Mouse (Mus musculus) forebrain, embryonic 14.5 days (tissue): ENCODE measurements around the gene Zfp326. TPM values are rescaled to one million over a fixed set of nuclear protein-coding genes. Genes with fewer than 3 reads are reported as not detected.

Source experiments
- ATAC-seq: fragments of 200-750 bp; cut with Nextera tagmentation; 2 replicates; pipeline ENCODE4 v1.8.0; 2017; ENCODE audit warnings: mild to moderate bottlenecking, moderate library complexity
- DNase-seq: peaks from one replicate; pipeline ENCODE4 v3.0.0-alpha.2; 2015; ENCODE audit warnings: low spot score
- H3K27ac ChIP-seq: fragments of 300-500 bp; sonication (generic); 2 replicates; pipeline ENCODE4 v1.5.1; 2014; ENCODE audit warnings: low read depth, mild to moderate bottlenecking, control low read depth, low read length, moderate library complexity
- H3K27me3 ChIP-seq: fragments of 300-500 bp; sonication (generic); replicated peaks from 2 replicates; pipeline ENCODE4 v1.6.1; 2014; ENCODE audit warnings: low read length, control low read depth, mixed read lengths; ENCODE audit not compliant: control insufficient read depth, insufficient read depth
- H3K36me3 ChIP-seq: fragments of 300-500 bp; sonication (generic); 2 replicates; pipeline ENCODE4 v1.6.1; 2014; ENCODE audit warnings: low read length, control low read depth; ENCODE audit not compliant: control insufficient read depth, insufficient read depth
- H3K4me1 ChIP-seq: fragments of 300-500 bp; sonication (generic); 2 replicates; pipeline ENCODE4 v1.6.1; 2014; ENCODE audit warnings: antibody characterized with exemption, low read length, control low read depth; ENCODE audit not compliant: control insufficient read depth, insufficient read depth
- H3K4me2 ChIP-seq: fragments of 300-500 bp; sonication (generic); 2 replicates; pipeline ENCODE4 v1.6.1; 2014; ENCODE audit warnings: mild to moderate bottlenecking, control low read depth, low read length
- H3K4me3 ChIP-seq: fragments of 300-500 bp; sonication (generic); 2 replicates; pipeline ENCODE4 v1.5.1; 2014; ENCODE audit warnings: low read depth, low read length, control low read depth
- H3K9ac ChIP-seq: fragments of 300-500 bp; sonication (generic); 2 replicates; pipeline ENCODE4 v1.6.1; 2014; ENCODE audit warnings: mild to moderate bottlenecking, low read length, control low read depth, moderate library complexity
- H3K9me3 ChIP-seq: fragments of 300-500 bp; sonication (generic); replicated peaks from 2 replicates; pipeline ENCODE4 v1.6.1; 2016; ENCODE audit warnings: low read length, control low read depth, mixed read lengths; ENCODE audit not compliant: control insufficient read depth
- WGBS: fragments of 180-500 bp; shearing (Covaris S2); extraction: QIAGEN DNeasy Blood & Tissue Kit; methylation state at CpG from one replicate; pipeline ENCODE4 v1.1.7; 2014; 5-methylcytosine and 5-hydroxymethylcytosine counted together
- polyA plus RNA-seq: library from polyadenylated mRNA; unstranded; fragments of >200 nt; fragmentation: Nextera tagmentation; extraction: Ambion mirVana; gene quantifications from 2 replicates; pipeline ENCODE4 v1.2.1, GENCODE M21; 2014

Gene Zfp326
- polyA plus RNA-seq, 1 experiment from 2014 or later: 29.6 TPM

GRCm38 (mm10) chr5:105844044-105844753 is 32.2 kb upstream of the Zfp326 start:
- WGBS: 89% methylated on average over 10 of the region's 10 CpGs

GRCm38 (mm10) chr5:105845041-105845440 is 31.3 kb upstream of the Zfp326 start:
- WGBS: 88% methylated on average over 2 of the region's 2 CpGs
- Histone ChIP-seq H3K27ac (no peak overlapping the region), H3K9me3 (no peaks in the 10 kb centered on the region), H3K27me3 (no peaks in the 10 kb centered on the region), H3K4me2 (no peak overlapping the region), H3K36me3 (no peaks in the 10 kb centered on the region), H3K9ac (no peak overlapping the region), H3K4me3 (no peak overlapping the region), H3K4me1 (peaks cover 7% of the 10 kb centered on the region)
- no peak for ATAC-seq
- DNase-seq: no peak

More at GRCm38 (mm10) chr5:105844044-105844753, 32.2 kb upstream of the Zfp326 start:
- ATAC-seq (no peak), DNase-seq (no peak)
- Histone ChIP-seq H3K4me1 (peaks cover under 1% of the 10 kb centered on the region), H3K36me3 (no peaks in the 10 kb centered on the region), H3K4me2 (no peak overlapping the region), H3K9me3 (no peaks in the 10 kb centered on the region), H3K4me3 (no peak overlapping the region), H3K27me3 (no peaks in the 10 kb centered on the region), H3K27ac (no peak overlapping the region), H3K9ac (no peak overlapping the region)

DNA sequence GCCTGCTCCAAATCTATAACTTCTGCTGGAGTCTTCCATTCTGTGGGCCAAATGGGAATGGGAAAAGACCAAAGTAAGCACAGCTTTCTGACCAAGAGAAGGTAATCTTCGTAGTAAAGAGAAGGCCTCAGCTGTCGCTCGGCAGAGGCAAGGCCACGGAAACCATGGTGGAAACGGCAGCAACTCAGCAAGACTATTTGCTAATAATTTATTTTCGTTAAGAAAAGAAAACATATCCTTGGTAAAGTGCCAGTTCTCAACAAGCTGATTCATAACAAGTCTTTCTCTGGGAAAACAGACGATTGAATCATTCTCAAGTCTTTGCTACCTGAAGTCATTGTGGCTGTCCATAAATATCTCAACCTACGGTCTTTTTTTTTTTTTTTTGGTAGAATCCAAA is 28.6 kb upstream of the Zfp326 start:
- H3K4me1 ChIP-seq: peaks cover 7% of the 10 kb centered on the region
- ATAC-seq: no peak
- H3K36me3 ChIP-seq: no peaks in the 10 kb centered on the region
- H3K4me2 ChIP-seq: no peak overlapping the region
- H3K4me3 ChIP-seq: no peak overlapping the region
- H3K9me3 ChIP-seq: no peaks in the 10 kb centered on the region
- H3K9ac ChIP-seq: no peak overlapping the region
- H3K27ac ChIP-seq: no peak overlapping the region
- DNase-seq: no peak
- H3K27me3 ChIP-seq: no peaks in the 10 kb centered on the region
- WGBS: 91% methylated on average over 8 of the region's 8 CpGs

DNA sequence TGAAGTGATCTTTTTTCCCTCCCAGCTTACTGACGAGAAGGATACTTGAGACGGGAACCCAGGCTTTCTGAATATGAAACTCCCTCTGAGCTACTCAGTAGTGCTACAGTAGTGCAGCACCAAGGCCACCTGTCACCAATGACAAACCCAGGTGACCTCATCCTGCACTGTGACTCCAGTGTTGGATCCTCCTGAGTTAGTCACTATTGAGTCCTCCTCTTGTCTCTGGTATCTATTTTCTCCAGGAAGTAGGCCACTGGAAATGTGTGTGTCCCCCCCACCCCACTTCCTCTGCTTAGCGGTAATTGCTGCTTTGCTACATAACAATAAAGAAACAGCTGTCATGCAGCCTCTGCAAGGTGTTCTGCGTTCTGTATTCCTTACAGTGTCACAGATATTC is 27.1 kb upstream of the Zfp326 start:
- H3K9ac ChIP-seq: no peak overlapping the region
- 87% methylated on average over 4 of the region's 4 CpGs for WGBS
- H3K4me2 ChIP-seq: no peak overlapping the region
- H3K36me3 ChIP-seq: no peaks in the 10 kb centered on the region
- DNase-seq (no peak), ATAC-seq (no peak)
- no peak overlapping the region for H3K27ac ChIP-seq
- no peak overlapping the region for H3K4me3 ChIP-seq
- H3K9me3 ChIP-seq: no peaks in the 10 kb centered on the region
- H3K27me3 ChIP-seq: no peaks in the 10 kb centered on the region
- H3K4me1 ChIP-seq: peaks cover 7% of the 10 kb centered on the region

DNA sequence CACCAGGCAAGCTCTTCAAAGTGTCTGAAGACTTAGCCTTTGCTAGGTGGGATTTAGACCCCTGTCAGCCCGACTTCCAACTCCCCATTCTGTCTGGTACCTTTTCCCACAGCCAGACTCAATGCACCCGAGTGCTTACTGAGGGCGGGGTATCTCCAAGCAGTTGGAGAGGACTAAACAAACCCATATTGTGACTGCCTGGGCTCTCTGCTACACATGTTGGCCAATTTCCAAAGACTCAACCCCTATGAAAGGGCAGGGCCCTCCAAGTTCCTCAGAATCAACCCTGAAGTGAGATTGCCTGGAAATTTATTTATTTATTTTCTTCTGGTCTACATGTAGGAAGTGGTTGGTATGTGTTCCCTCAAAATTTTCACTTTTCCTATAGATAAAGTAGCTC is 26.7 kb upstream of the Zfp326 start:
- H3K36me3 ChIP-seq: no peaks in the 10 kb centered on the region
- H3K9ac ChIP-seq: no peak overlapping the region
- H3K4me2 ChIP-seq: no peak overlapping the region
- H3K9me3 ChIP-seq: no peaks in the 10 kb centered on the region
- peaks cover 7% of the 10 kb centered on the region for H3K4me1 ChIP-seq
- no peak for DNase-seq
- no peaks in the 10 kb centered on the region for H3K27me3 ChIP-seq
- ATAC-seq: no peak
- WGBS: 45% methylated on average over 3 of the region's 3 CpGs
- no peak overlapping the region for H3K27ac ChIP-seq
- H3K4me3 ChIP-seq: no peak overlapping the region

DNA sequence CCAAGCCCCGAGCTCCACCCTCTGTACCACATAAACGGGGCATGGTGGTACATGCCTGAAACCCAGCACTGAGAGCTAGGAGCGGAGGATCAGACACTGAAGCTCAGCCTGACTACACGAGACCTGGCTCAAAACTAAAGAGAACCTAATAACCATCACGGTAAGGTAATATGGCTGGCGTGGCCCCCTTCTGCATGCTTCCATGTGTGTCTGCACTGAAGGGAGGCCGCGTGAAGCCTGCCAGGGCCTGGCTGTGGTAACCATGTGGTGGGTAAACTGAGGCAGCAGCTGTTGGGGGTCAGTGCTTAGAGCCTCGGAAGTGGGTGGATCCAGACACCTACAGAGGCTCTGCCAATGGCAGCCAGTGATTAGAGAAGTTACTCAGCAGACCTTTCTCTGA is 23.1 kb upstream of the Zfp326 start:
- Histone ChIP-seq H3K4me1 (peaks cover 7% of the 10 kb centered on the region), H3K27me3 (no peaks in the 10 kb centered on the region), H3K9ac (no peak overlapping the region), H3K4me3 (no peak overlapping the region), H3K27ac (no peak overlapping the region), H3K36me3 (no peaks in the 10 kb centered on the region), H3K9me3 (no peaks in the 10 kb centered on the region), H3K4me2 (no peak overlapping the region)
- DNase-seq (no peak), ATAC-seq (no peak)
- 87% methylated on average over 9 of the region's 9 CpGs for WGBS

- H3K27ac ChIP-seq: no peak overlapping the region
- H3K9ac ChIP-seq: no peak overlapping the region
- DNase-seq (no peak), ATAC-seq (no peak)
- H3K9me3 ChIP-seq: no peaks in the 10 kb centered on the region
- no peaks in the 10 kb centered on the region for H3K4me1 ChIP-seq
- 92% methylated on average over 5 of the region's 5 CpGs for WGBS
- H3K27me3 ChIP-seq: no peaks in the 10 kb centered on the region
- H3K4me3 ChIP-seq: no peak overlapping the region
- no peaks in the 10 kb centered on the region for H3K36me3 ChIP-seq
- no peak overlapping the region for H3K4me2 ChIP-seq
Observed at GRCm38 (mm10) chr5:105857486-105857885, 18.9 kb upstream of the Zfp326 start.

DNA sequence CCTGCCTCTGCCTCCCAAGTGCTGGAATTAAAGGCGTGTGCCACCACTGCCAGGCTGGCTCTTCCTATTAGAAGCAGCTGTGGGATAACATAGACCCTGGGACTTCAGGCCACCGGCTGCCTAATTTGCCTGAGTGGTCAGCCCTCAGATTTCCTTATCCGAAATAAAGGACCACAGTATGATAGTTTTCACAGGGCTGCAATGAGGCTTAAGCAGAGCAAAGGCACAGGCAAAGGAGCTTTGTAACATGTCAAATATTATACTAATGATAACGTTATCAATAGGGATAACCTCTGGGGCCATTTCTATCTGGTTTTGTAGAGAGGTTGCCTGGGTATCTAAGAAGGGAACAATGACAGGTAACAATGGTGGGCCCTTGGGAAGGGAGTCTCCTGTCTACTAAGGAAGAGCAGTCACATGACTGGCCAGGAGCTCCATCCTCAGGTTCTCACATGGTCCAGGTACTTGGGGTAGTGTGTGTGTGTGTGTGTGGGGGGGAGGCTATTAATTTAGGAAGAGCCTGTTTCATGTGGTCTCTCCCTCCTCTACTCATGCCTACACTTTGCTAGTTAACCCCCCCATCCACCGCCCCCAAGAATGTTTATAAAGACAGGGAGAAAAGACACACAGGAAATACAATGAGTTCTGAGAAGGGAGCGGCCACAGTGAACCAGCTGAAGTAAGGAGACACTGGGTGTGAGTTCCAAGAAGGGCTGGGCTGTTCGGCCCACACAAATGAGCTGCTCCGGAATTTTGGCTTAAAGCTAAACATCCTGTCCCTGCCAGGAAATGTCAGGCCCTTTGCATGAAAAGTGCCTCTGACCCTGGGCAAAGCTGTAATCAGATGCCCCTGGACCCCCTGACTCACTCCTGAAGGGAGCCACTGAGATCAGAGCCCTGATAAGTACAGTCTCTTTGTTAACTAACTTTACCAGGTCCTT is 17.3 kb upstream of the Zfp326 start:
- H3K4me3 ChIP-seq: no peak overlapping the region
- peak; percentile 22 for DNase-seq
- H3K9me3 ChIP-seq: no peaks in the 10 kb centered on the region
- 77% methylated on average over 8 of the region's 8 CpGs for WGBS
- ATAC-seq: no peak; the same call in 1 of the 2 replicates
- no peaks in the 10 kb centered on the region for H3K27me3 ChIP-seq
- H3K27ac ChIP-seq: no peak overlapping the region
- H3K4me2 ChIP-seq: no peak overlapping the region
- no peaks in the 10 kb centered on the region for H3K4me1 ChIP-seq
- H3K9ac ChIP-seq: no peak overlapping the region
- H3K36me3 ChIP-seq: no peaks in the 10 kb centered on the region
